Mouse (Mus musculus) brain, embryonic 14.5 days (tissue): ENCODE measurements around the gene B3gnt8. TPM values are rescaled to one million over a fixed set of nuclear protein-coding genes. Genes with fewer than 3 reads are reported as not detected.

Experiments used
- DNase-seq: peaks from one replicate; pipeline ENCODE4 v3.0.0-alpha.2; 2011; ENCODE audit warnings: low read depth
- CTCF ChIP-seq: fragments of 200-500 bp; IDR thresholded peaks from 2 replicates; pipeline ENCODE4 v1.5.1; 2012; ENCODE audit warnings: inconsistent platforms, mild to moderate bottlenecking, moderate library complexity, borderline replicate concordance; ENCODE audit not compliant: insufficient read depth, insufficient read length; ENCODE audit errors: extremely low read depth
- POLR2A ChIP-seq: fragments of 200-500 bp; IDR thresholded peaks from 2 replicates; pipeline ENCODE4 v1.6.1; 2012; ENCODE audit warnings: mild to moderate bottlenecking, inconsistent platforms, borderline replicate concordance; ENCODE audit not compliant: poor library complexity, insufficient read depth, insufficient read length, severe bottlenecking; ENCODE audit errors: extremely low read depth
- polyA plus RNA-seq: library from polyadenylated mRNA; depleted of rRNA; stranded (reverse); fragments of >200 nt; gene quantifications from 2 replicates; pipeline ENCODE4 v1.2.3, GENCODE M21; 2012; rRNA removed

The B3gnt8 gene
- polyA plus RNA-seq, 1 experiment, result 0.78 TPM

DNA sequence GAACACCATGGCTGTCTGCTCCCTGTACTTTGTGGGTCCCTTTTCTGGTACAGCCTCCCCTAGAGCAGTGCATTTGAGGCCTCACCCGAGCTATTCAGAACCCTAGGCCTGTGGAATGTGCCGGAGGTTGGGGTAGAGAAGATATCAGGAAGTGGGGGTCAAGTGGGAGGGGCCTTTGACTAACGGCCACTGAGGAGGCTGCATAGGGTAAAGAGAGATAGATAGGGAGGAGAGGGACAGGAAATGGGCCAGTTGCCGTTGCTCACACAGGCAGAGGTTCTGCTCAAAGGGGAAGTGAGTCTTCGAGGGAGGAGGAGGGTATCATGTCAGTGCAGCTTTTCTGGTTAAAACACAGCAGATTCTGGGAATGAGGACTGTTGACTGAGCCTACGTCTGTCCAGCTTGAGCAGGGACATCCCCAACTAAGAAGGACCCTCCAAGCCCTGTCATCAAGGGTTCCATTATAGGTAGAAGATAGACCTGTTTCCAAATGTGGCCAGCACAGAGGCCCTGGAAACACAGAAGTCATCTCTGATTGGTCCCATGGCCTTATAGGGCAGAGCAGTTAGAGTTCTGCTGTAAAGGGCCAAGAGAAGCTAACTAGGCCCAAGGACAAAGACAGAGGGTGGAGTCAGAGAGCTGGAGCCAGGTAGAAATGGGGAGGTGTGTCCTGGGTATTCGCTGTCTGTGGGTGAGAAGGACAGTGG lies 57.2 kb downstream of the B3gnt8 start:
- no peak for DNase-seq
- TF ChIP-seq CTCF, result no peak
- no peak for TF ChIP-seq POLR2A

DNA sequence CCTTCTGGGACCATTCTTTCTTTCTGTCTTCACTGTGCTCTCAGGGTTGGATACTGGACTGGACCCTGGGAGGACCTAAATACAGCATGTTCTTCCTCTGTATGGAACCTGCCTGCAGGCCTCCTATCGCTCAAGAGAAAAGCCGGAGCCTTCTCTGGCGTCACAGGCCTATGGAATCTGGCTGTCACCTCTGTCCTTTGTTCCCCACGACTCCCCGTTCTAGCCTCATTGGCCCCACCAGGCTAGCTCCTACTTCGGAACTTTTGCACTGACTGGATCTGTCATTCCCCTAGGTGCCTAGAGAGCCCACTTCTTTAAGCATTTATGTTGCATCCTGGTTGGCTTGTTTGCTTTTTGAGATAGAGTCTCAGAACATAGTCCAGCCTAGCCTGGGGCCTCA lies 58.2 kb downstream of the B3gnt8 start:
- DNase-seq, result no peak
- no peak for TF ChIP-seq CTCF
- no peak for TF ChIP-seq POLR2A

Other genes starting within 250 kb of the B3gnt8 start
- 12.0 and 13.0 TPM in 2 replicates for gene Lipe, start 227.9 kb upstream of the B3gnt8 start, polyA plus RNA-seq
- gene Cxcl17, start 213.8 kb upstream of the B3gnt8 start, polyA plus RNA-seq, result not detected in 2 replicates
- gene Ceacam1, start 149.1 kb upstream of the B3gnt8 start, polyA plus RNA-seq, result 0.87 and 1.1 TPM in 2 replicates
- gene Ceacam2, start 86.8 kb upstream of the B3gnt8 start, polyA plus RNA-seq, result not detected in 2 replicates
- 0.10 and 0.12 TPM in 2 replicates for gene Erich4, start 10.8 kb upstream of the B3gnt8 start, polyA plus RNA-seq
- 41.9 and 46.1 TPM in 2 replicates for gene Dmac2, start 7.2 kb upstream of the B3gnt8 start, polyA plus RNA-seq
- 58.6 and 87.9 TPM in 2 replicates for gene Bckdha, start 32.3 kb downstream of the B3gnt8 start, polyA plus RNA-seq
- 35.8 and 58.1 TPM in 2 replicates for gene Exosc5, start 32.5 kb downstream of the B3gnt8 start, polyA plus RNA-seq
- 14.2 and 16.5 TPM in 2 replicates for gene Tmem91, start 48.5 kb downstream of the B3gnt8 start, polyA plus RNA-seq
- gene B9d2, start 54.1 kb downstream of the B3gnt8 start, polyA plus RNA-seq, result 51.5 and 73.3 TPM in 2 replicates
- 3.2 and 7.9 TPM in 2 replicates for gene Tgfb1, start 60.3 kb downstream of the B3gnt8 start, polyA plus RNA-seq
- 80.5 and 84.4 TPM in 2 replicates for gene Ccdc97, start 92.4 kb downstream of the B3gnt8 start, polyA plus RNA-seq
- gene Hnrnpul1, start 128.1 kb downstream of the B3gnt8 start, polyA plus RNA-seq, result 34.7 and 70.2 TPM in 2 replicates
- 14.3 and 18.8 TPM in 2 replicates for gene Axl, start 162.1 kb downstream of the B3gnt8 start, polyA plus RNA-seq
- gene Cyp2s1, start 190.3 kb downstream of the B3gnt8 start, polyA plus RNA-seq, result 1.7 and 2.0 TPM in 2 replicates